Mouse (Mus musculus) stomach, embryonic 16.5 days (tissue): Measurements from ENCODE around the gene Prn. TPM values are rescaled to one million over a fixed set of nuclear protein-coding genes. Genes with fewer than 3 reads are reported as not detected.

ENCODE experiments used
- ATAC-seq: fragments of 200-750 bp; cut with Nextera tagmentation; 2 replicates; pipeline ENCODE4 v1.8.0; 2017; ENCODE audit warnings: moderate number of reproducible peaks, moderate TSS enrichment; ENCODE audit not compliant: insufficient read depth, low FRiP score
- H3K27ac ChIP-seq: fragments of 300-500 bp; sonication (generic); 2 replicates; pipeline ENCODE4 v1.5.1; 2014; ENCODE audit warnings: low read length
- H3K27me3 ChIP-seq: fragments of 300-500 bp; sonication (generic); 2 replicates; pipeline ENCODE4 v1.6.1; 2014; ENCODE audit warnings: low read length, control low read depth, mixed read lengths; ENCODE audit not compliant: control insufficient read depth, insufficient read depth
- H3K36me3 ChIP-seq: fragments of 300-500 bp; sonication (generic); 2 replicates; pipeline ENCODE4 v1.6.1; 2014; ENCODE audit warnings: low read length; ENCODE audit not compliant: control insufficient read depth, insufficient read depth
- H3K4me1 ChIP-seq: fragments of 300-500 bp; sonication (generic); 2 replicates; pipeline ENCODE4 v1.6.1; 2014; ENCODE audit warnings: low read length, control low read depth, mixed read lengths; ENCODE audit not compliant: control insufficient read depth, insufficient read depth
- H3K4me2 ChIP-seq: fragments of 300-500 bp; sonication (generic); 2 replicates; pipeline ENCODE4 v1.6.1; 2014; ENCODE audit warnings: low read depth, low read length, mixed read lengths
- H3K4me3 ChIP-seq: fragments of 300-500 bp; sonication (generic); replicated peaks from 2 replicates; pipeline ENCODE4 v1.5.1; 2014; ENCODE audit warnings: mild to moderate bottlenecking, low read length
- H3K9ac ChIP-seq: fragments of 300-500 bp; sonication (generic); 2 replicates; pipeline ENCODE4 v1.6.1; 2014; ENCODE audit warnings: low read length
- H3K9me3 ChIP-seq: fragments of 300-500 bp; sonication (generic); replicated peaks from 2 replicates; pipeline ENCODE4 v1.6.1; 2016; ENCODE audit warnings: low read length, control low read depth; ENCODE audit not compliant: control insufficient read depth
- WGBS: fragments of 180-500 bp; shearing (Covaris S2); extraction: QIAGEN DNeasy Blood & Tissue Kit; methylation state at CpG from one replicate; pipeline ENCODE4 v1.1.7; 2014; 5-methylcytosine and 5-hydroxymethylcytosine counted together
- polyA plus RNA-seq: library from polyadenylated mRNA; unstranded; fragments of >200 nt; fragmentation: Nextera tagmentation; extraction: Ambion mirVana; gene quantifications from 2 replicates; pipeline ENCODE4 v1.2.1, GENCODE M21; 2015

Gene Prn
- 0.37 TPM in 1 of 2 replicates, not detected in the other for polyA plus RNA-seq

DNA sequence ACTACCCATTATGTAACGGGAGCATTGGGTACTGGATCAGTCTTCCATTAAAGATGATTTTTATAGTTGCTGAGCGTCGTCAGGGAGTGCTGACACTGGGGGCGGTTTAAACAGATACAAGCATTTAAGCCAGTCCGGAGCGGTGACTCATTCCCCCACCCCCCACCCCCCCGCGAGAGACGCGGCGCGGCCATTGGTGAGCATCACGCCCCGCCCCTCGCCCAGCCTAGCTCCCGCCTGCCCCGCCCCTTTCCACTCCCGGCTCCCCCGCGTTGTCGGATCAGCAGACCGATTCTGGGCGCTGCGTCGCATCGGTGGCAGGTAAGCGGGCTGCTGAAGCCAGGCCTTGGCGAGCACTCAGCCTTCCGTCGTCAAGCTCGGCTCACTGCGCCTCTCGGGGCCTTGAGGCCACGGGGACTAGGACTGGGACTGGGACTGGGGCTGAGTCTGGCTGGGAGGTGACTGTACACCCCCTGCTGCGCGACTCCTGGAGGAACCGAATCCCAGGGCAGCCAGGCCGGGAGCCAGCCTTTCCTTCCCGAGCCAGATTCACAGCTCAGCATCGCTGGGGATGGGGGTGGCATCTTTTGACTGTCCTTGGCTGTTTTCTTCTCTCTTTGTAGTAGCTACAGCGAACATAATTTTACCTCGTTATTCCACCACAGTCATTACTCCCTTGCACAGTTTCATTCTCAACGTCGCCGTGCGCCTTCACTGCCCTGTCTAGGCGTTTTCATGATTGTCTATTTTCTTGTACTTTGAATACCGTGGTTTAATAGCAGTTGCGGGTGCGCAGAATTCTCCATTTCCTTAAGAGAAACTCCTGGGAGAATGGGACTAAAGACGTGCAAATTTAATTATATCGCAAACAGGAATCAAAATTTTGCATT lies at the start of gene Prn, which contains the start of gene Prnp:
Prn (plus strand) TSS at position 275 of the 890 bp plus-strand sequence.
Prnp (plus strand) TSS at position 246 of the 890 bp plus-strand sequence.
- 5% methylated on average over 52 of the region's 52 CpGs for WGBS
- peak; percentile 93 for ATAC-seq
- Histone ChIP-seq H3K4me2 (peak within 1 kb of the TSS; percentile 68), H3K9me3 (no peaks in the 10 kb centered on the region), H3K36me3 (no peaks in the 10 kb centered on the region), H3K4me1 (0 out of 2 replicates have a peak, but pooled peaks cover 8% of the 10 kb centered on the region), H3K27me3 (no peaks in the 10 kb centered on the region), H3K4me3 (peak within 1 kb of the TSS; percentile 62), H3K9ac (peak within 1 kb of the TSS; percentile 78), H3K27ac (peak within 1 kb of the TSS; percentile 60)

DNA sequence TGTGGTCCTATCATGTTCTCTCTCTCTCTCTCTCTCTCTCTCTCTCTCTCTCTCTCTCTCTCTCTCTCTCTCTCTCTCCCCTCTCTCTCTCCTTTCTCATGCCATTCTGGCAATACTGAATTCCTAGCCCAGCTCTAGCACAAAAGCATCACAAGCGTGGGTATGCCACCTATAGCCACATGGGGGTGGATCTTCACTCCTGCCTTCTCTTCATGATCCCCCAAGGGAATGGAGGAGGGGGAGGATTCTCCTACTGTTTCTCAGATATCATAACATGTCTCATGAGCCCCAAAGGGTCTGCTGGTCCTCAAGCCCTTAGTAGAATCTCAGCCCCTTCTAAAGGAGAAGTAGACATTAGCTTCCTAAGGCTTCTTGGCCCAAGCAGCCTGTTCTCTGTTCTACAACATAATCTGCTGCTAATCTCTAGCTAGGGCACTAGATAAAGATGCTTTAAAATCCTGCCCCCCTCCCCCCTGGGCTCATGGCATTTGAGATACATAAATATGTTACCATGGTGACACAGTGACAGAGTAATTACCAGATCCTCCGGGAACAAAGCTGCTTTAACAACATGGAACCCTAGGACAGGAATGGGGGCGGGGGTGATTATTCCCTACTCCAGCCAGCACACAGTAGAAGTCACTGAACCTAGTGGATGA lies 47.0 kb upstream of the Prn start:
- H3K4me2 ChIP-seq: no peak overlapping the region
- H3K27me3 ChIP-seq: no peaks in the 10 kb centered on the region
- no peak overlapping the region for H3K9ac ChIP-seq
- H3K4me3 ChIP-seq: no peak overlapping the region
- WGBS: 58% methylated on average over 3 of the region's 3 CpGs
- no peak for ATAC-seq
- no peak overlapping the region for H3K27ac ChIP-seq
- no peaks in the 10 kb centered on the region for H3K36me3 ChIP-seq
- H3K9me3 ChIP-seq: no peaks in the 10 kb centered on the region
- H3K4me1 ChIP-seq: no peaks in the 10 kb centered on the region

DNA sequence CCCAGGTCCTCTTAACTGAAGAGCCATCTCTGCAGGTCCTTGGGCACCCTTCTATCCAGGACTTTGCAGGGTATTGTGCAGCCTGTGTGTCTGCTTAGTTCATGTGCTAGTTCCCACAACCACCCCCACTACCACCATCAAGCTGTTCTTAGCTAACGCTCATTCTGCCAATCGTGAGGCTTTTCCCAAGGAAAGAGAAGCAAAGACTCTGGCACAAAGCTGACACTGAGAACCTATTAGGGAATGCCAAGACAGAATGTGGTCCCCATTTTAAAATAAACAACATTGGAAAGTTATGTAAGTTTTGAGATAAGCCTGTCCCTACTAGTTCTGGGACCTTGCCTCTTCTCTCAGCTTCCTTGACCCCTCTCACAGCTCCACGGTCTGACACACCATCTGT lies 46.3 kb upstream of the Prn start:
- no peaks in the 10 kb centered on the region for H3K9me3 ChIP-seq
- H3K4me1 ChIP-seq: no peaks in the 10 kb centered on the region
- H3K4me2 ChIP-seq: no peak overlapping the region
- ATAC-seq: no peak
- H3K36me3 ChIP-seq: no peaks in the 10 kb centered on the region
- no peak overlapping the region for H3K9ac ChIP-seq
- no peaks in the 10 kb centered on the region for H3K27me3 ChIP-seq
- 59% methylated on average over 3 of the region's 3 CpGs for WGBS
- no peak overlapping the region for H3K27ac ChIP-seq
- H3K4me3 ChIP-seq: no peak overlapping the region

DNA sequence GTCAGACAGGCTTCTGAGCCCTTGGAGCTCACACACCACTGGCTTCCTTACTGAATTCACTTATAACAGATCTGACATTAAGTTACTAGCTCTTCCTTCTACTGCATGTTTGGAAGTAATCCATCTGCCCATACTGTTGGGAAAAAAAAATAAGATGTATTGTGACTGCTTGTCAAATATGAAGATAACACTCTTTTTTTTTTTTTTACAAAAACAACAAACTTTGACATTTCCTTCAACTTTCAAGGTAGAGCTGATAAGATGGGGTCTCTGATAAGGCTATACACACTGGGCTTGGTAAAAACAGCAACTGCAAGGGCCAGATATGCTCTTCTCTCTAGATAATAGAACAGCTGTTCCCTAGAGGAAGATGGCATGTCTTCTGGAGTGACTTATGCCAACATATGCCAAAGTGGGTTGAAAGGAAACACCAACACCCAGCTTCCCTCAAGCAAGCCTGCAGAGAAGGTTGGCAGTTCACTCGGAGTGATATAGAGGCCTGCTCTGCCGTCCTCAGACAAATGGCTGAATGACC lies 45.4 kb upstream of the Prn start:
- no peak overlapping the region for H3K4me3 ChIP-seq
- H3K4me1 ChIP-seq: no peaks in the 10 kb centered on the region
- H3K27me3 ChIP-seq: no peaks in the 10 kb centered on the region
- no peaks in the 10 kb centered on the region for H3K9me3 ChIP-seq
- H3K36me3 ChIP-seq: no peaks in the 10 kb centered on the region
- no peak overlapping the region for H3K27ac ChIP-seq
- ATAC-seq: no peak
- H3K9ac ChIP-seq: no peak overlapping the region
- WGBS: 65% methylated on average over 2 of the region's 2 CpGs
- no peak overlapping the region for H3K4me2 ChIP-seq

DNA sequence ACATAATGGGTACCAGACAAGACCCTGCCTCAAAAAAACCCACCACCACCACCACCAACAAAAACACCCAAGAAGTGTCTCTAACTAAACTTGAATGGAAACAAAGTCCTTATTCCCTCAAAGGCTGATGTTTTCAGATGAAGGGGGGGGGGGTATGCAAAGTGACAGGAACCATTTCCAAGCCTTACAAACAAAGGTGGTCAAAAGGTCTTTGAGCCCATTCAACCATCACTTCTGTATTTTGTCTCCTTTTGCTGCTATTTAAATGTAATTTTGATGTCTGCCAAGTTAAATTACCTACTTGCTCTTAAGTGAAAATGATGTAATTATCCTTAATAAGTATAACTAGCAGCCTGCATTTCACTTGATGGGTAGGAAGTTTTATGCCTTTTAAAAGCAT lies 43.1 kb upstream of the Prn start:
- no peaks in the 10 kb centered on the region for H3K4me1 ChIP-seq
- no peaks in the 10 kb centered on the region for H3K36me3 ChIP-seq
- H3K9me3 ChIP-seq: no peaks in the 10 kb centered on the region
- H3K4me3 ChIP-seq: no peak overlapping the region
- H3K27ac ChIP-seq: no peak overlapping the region
- H3K27me3 ChIP-seq: no peaks in the 10 kb centered on the region
- no peak for ATAC-seq
- H3K9ac ChIP-seq: no peak overlapping the region
- no peak overlapping the region for H3K4me2 ChIP-seq

DNA sequence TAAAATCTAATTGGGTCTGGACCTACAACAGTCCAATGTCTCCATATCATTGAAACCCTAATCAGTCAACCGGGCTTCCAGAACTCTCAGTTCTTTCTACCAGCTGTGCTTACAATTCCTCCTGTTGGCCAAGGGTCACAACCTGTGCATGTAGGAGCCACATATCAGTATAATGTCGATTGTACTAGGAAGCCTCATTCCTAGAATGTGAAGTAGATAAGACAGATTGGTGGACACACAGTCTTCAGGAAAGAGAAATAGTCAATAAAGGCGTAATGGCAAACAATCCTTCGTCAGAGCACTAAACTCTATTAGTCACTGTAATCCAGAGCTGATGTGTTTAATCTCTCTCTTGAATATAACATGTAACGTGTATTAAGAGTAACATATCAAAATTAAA lies 40.8 kb upstream of the Prn start:
- Histone ChIP-seq H3K9ac (no peak overlapping the region), H3K4me1 (no peaks in the 10 kb centered on the region), H3K36me3 (no peaks in the 10 kb centered on the region), H3K27ac (no peak overlapping the region), H3K27me3 (no peaks in the 10 kb centered on the region), H3K4me2 (no peak overlapping the region), H3K4me3 (no peak overlapping the region), H3K9me3 (no peaks in the 10 kb centered on the region)
- ATAC-seq: no peak
- WGBS: 67% methylated on average over 5 of the region's 5 CpGs

DNA sequence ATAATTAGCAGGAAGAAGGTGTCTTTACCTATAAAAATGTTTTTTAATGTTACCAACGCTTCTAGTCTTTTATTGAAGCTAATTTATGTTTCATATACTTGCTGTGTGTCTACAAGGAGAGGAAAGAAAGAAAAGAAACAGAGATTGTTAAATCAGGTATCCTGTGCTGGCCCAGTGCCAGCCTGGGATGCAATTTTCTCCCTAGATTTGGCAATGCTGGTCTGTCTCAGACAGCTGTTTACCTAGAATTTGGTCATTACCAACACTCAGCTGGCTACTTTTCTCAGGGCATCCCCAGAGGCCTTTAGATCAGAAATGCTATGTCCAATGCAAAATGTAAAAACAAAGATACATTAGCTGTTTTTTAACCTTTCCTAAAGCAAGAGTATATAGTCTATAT lies 36.4 kb upstream of the Prn start:
- H3K4me3 ChIP-seq: no peak overlapping the region
- H3K27ac ChIP-seq: no peak overlapping the region
- no peak for ATAC-seq
- H3K27me3 ChIP-seq: no peaks in the 10 kb centered on the region
- H3K9ac ChIP-seq: no peak overlapping the region
- H3K36me3 ChIP-seq: no peaks in the 10 kb centered on the region
- no peaks in the 10 kb centered on the region for H3K9me3 ChIP-seq
- H3K4me1 ChIP-seq: no peaks in the 10 kb centered on the region
- H3K4me2 ChIP-seq: no peak overlapping the region
- WGBS: 63% methylated on average over 1 of the region's 1 CpGs

DNA sequence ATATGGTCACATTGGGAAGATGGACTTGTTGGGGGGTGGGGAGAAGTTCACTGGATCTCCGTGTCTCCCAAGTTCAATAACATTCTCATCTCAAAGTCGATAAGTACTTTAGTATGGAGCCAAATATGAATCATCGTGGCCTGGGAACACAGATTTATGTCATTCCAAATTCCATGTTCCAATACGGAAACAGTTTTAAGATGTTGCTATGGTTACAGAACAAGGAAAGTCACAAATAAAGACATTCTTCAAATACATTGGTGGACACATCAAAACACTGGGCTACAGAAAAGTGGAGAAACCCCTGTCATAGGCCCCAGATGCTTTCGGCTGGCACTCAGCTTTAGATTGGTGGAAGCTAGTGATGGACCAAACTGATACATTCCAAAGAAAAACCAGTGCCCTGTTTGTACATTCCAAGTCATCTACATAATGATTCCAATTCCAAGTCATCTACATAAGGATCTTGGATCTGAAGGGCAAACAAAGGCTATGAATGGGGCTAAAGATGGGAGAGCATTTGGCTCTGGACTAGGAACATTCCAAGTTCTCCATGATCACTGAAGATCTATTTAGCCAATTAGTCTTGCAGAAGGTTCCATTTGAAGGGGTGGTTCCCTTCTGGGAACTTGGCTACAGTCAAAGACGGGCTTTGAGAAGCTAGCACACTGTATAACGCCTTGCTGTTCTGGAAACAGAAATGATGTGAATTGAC lies 33.0 kb upstream of the Prn start:
- Histone ChIP-seq H3K36me3 (no peaks in the 10 kb centered on the region), H3K27ac (no peak overlapping the region), H3K9me3 (no peaks in the 10 kb centered on the region), H3K4me1 (no peaks in the 10 kb centered on the region), H3K4me2 (no peak overlapping the region), H3K9ac (no peak overlapping the region), H3K27me3 (no peaks in the 10 kb centered on the region), H3K4me3 (no peak overlapping the region)
- WGBS: 85% methylated on average over 7 of the region's 7 CpGs
- no peak for ATAC-seq
